Mouse (Mus musculus) hindbrain, postnatal 0 days (tissue): ENCODE data around the gene Serpind1. TPM values are rescaled to one million over a fixed set of nuclear protein-coding genes. Genes with fewer than 3 reads are reported as not detected.

Source experiments
- ATAC-seq: fragments of 200-750 bp; cut with Nextera tagmentation; 2 replicates; pipeline ENCODE4 v1.8.0; 2017; ENCODE audit warnings: mild to moderate bottlenecking, moderate TSS enrichment, moderate library complexity
- DNase-seq: peaks from one replicate; pipeline ENCODE4 v3.0.0-alpha.2; 2015; ENCODE audit warnings: low spot score
- H3K27ac ChIP-seq: fragments of 300-500 bp; sonication (generic); 2 replicates; pipeline ENCODE4 v1.5.1; 2014; ENCODE audit warnings: mild to moderate bottlenecking
- H3K27me3 ChIP-seq: fragments of 300-500 bp; sonication (generic); 2 replicates; pipeline ENCODE4 v1.6.1; 2014; ENCODE audit warnings: low read length, mixed read lengths; ENCODE audit not compliant: insufficient read depth
- H3K36me3 ChIP-seq: fragments of 300-500 bp; sonication (generic); 2 replicates; pipeline ENCODE4 v1.6.1; 2014; ENCODE audit warnings: low read length, mixed read lengths; ENCODE audit not compliant: insufficient read depth
- H3K4me1 ChIP-seq: fragments of 300-500 bp; sonication (generic); 2 replicates; pipeline ENCODE4 v1.6.1; 2014; ENCODE audit warnings: antibody characterized with exemption, low read length, mixed read lengths; ENCODE audit not compliant: insufficient read depth
- H3K4me2 ChIP-seq: fragments of 300-500 bp; sonication (generic); 2 replicates; pipeline ENCODE4 v1.6.1; 2014; ENCODE audit warnings: low read depth, mild to moderate bottlenecking, low read length, moderate library complexity, mixed read lengths
- H3K4me3 ChIP-seq: fragments of 300-500 bp; sonication (generic); 2 replicates; pipeline ENCODE4 v1.5.1; 2014; ENCODE audit warnings: low read length
- H3K9ac ChIP-seq: fragments of 300-500 bp; sonication (generic); replicated peaks from 2 replicates; pipeline ENCODE4 v1.6.1; 2014; ENCODE audit warnings: mild to moderate bottlenecking, low read length, moderate library complexity, mixed read lengths
- H3K9me3 ChIP-seq: fragments of 300-500 bp; sonication (generic); 2 replicates; pipeline ENCODE4 v1.6.1; 2016; ENCODE audit warnings: low read length, mixed read lengths
- CTCF ChIP-seq: IDR thresholded peaks from 2 replicates; pipeline ENCODE4 v1.5.1; 2016; ENCODE audit warnings: antibody characterized with exemption, control low read depth, low read depth
- WGBS: fragments of 180-500 bp; shearing (Covaris S2); extraction: QIAGEN DNeasy Blood & Tissue Kit; methylation state at CpG from one replicate; pipeline ENCODE4 v1.1.7; 2014; 5-methylcytosine and 5-hydroxymethylcytosine counted together
- polyA plus RNA-seq: library from polyadenylated mRNA; unstranded; fragments of >200 nt; fragmentation: Nextera tagmentation; extraction: Ambion mirVana; gene quantifications from 2 replicates; pipeline ENCODE4 v1.2.1, GENCODE M21; 2015
- total RNA-seq: library from RNA; depleted of rRNA; stranded (reverse); fragments of >200 nt; gene quantifications from 2 replicates; pipeline ENCODE4 v1.2.3, GENCODE M21; 2014

Serpind1 gene
- total and polyA plus RNA-seq, 2 experiments from 2014 or later = 3.5 to 10.3 TPM

DNA sequence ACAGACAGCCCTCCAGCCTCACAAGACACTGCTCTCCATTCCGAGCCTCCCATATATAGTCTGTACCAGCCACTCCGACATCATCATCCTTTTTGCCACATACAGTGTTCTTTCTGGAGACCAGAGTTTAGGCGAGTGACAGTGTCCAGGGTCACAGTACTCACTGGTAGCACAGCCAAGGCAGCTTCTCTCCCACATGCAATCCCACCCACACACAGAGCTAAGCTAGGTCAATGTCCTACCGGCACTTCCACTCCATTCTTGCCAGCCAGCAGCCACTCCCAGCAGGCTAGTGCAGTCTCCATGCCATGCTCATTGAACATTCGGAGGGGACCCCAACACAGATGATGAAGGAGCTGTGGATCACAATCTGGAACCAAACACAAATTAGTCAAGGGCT lies 23.7 kb upstream of the Serpind1 start:
- Histone ChIP-seq H3K4me1 (no peaks in the 10 kb centered on the region), H3K9me3 (no peaks in the 10 kb centered on the region), H3K36me3 (peaks cover 76% of the 10 kb centered on the region), H3K27ac (no peak overlapping the region), H3K4me2 (no peak overlapping the region), H3K27me3 (no peaks in the 10 kb centered on the region), H3K4me3 (no peak overlapping the region), H3K9ac (no peak overlapping the region)
- DNase-seq = no peak
- ATAC-seq = no peak
- 93% methylated on average over 5 of the region's 5 CpGs for WGBS
- no peak for TF ChIP-seq CTCF

DNA sequence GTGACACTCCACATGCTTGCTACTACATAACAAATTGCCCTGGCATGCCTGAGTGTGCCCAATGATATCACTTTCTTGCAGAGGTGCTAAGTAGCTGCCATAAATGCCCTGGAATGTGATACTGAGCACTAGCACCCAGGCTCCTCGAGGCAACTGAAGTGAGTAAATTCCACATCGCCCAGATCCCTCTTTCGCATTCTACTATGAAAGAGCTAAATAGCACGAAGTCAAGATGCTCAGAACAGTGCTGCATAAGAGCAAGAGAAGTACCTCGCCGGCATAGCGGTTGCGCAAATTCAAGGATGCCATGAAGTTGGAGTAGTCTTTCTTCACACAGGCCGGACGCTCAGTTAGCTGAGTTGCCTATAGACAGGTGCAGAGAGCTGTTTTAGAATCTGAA lies 22.1 kb upstream of the Serpind1 start:
- no peak overlapping the region for H3K4me3 ChIP-seq
- no peaks in the 10 kb centered on the region for H3K27me3 ChIP-seq
- ATAC-seq = no peak
- no peaks in the 10 kb centered on the region for H3K4me1 ChIP-seq
- no peak for DNase-seq
- no peak overlapping the region for H3K9ac ChIP-seq
- H3K36me3 ChIP-seq = peaks cover 72% of the 10 kb centered on the region
- H3K4me2 ChIP-seq = no peak overlapping the region
- TF ChIP-seq CTCF = no peak
- WGBS = 98% methylated on average over 10 of the region's 10 CpGs
- no peaks in the 10 kb centered on the region for H3K9me3 ChIP-seq
- H3K27ac ChIP-seq = no peak overlapping the region

DNA sequence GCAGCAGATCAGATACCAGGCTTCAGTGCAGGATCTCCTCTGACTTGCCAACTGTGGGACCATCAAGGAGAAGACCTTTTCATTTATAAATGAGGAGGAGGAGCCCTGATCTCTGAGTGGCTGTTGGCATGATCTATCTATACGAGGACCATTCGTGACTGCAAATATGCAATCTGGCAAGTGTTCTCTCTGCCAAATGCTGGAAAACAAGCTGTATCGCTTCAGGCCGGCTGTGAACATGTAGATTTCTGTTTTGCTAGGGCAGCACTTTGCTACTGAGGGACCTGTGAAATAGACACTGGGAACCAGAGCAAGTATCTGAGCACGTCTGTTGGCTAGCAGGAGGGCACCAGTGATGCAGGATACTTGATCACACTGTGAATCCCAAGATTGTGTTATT lies 18.6 kb upstream of the Serpind1 start:
- TF ChIP-seq CTCF = no peak
- DNase-seq (no peak), ATAC-seq (no peak)
- no peak overlapping the region for H3K4me3 ChIP-seq
- no peaks in the 10 kb centered on the region for H3K4me1 ChIP-seq
- no peaks in the 10 kb centered on the region for H3K9me3 ChIP-seq
- H3K27ac ChIP-seq = no peak overlapping the region
- no peaks in the 10 kb centered on the region for H3K27me3 ChIP-seq
- H3K36me3 ChIP-seq = peaks cover 81% of the 10 kb centered on the region
- H3K4me2 ChIP-seq = no peak overlapping the region
- no peak overlapping the region for H3K9ac ChIP-seq
- 93% methylated on average over 5 of the region's 5 CpGs for WGBS

- Histone ChIP-seq H3K36me3 (peaks cover 56% of the 10 kb centered on the region), H3K9me3 (no peaks in the 10 kb centered on the region), H3K4me2 (no peak overlapping the region), H3K4me1 (no peaks in the 10 kb centered on the region), H3K4me3 (no peak overlapping the region), H3K9ac (no peak overlapping the region), H3K27me3 (no peaks in the 10 kb centered on the region), H3K27ac (no peak overlapping the region)
- no peak for TF ChIP-seq CTCF
- no peak for DNase-seq
- 94% methylated on average over 7 of the region's 7 CpGs for WGBS
- ATAC-seq = no peak
Measured at GRCm38 (mm10) chr16:17316554-17316953, 14.6 kb upstream of the Serpind1 start.

- Histone ChIP-seq H3K4me3 (no peak overlapping the region), H3K36me3 (peaks cover 52% of the 10 kb centered on the region), H3K9me3 (no peaks in the 10 kb centered on the region), H3K9ac (no peak overlapping the region), H3K4me1 (no peaks in the 10 kb centered on the region), H3K4me2 (no peak overlapping the region), H3K27ac (no peak overlapping the region), H3K27me3 (no peaks in the 10 kb centered on the region)
- no peak for TF ChIP-seq CTCF
- ATAC-seq (no peak), DNase-seq (peak; percentile 18)
- WGBS = 61% methylated on average over 5 of the region's 5 CpGs
Measured at GRCm38 (mm10) chr16:17321481-17321880, 9.7 kb upstream of the Serpind1 start.

- Histone ChIP-seq H3K27me3 (no peaks in the 10 kb centered on the region), H3K4me2 (no peak overlapping the region), H3K9me3 (no peaks in the 10 kb centered on the region), H3K27ac (no peak overlapping the region), H3K4me1 (no peaks in the 10 kb centered on the region), H3K4me3 (no peak overlapping the region), H3K9ac (no peak overlapping the region), H3K36me3 (peaks cover 34% of the 10 kb centered on the region)
- 88% methylated on average over 5 of the region's 5 CpGs for WGBS
- no peak for TF ChIP-seq CTCF
- no peak for DNase-seq
- no peak for ATAC-seq
Measured at GRCm38 (mm10) chr16:17324745-17325144, 6.4 kb upstream of the Serpind1 start.

- no peak overlapping the region for H3K27ac ChIP-seq
- no peaks in the 10 kb centered on the region for H3K9me3 ChIP-seq
- H3K9ac ChIP-seq = no peak overlapping the region
- peaks cover 34% of the 10 kb centered on the region for H3K36me3 ChIP-seq
- WGBS = 84% methylated on average over 2 of the region's 2 CpGs
- peak; percentile 58; the same call in 1 of the 2 replicates for ATAC-seq
- no peak overlapping the region for H3K4me2 ChIP-seq
- DNase-seq = peak; percentile 8
- H3K27me3 ChIP-seq = no peaks in the 10 kb centered on the region
- no peak for TF ChIP-seq CTCF
- H3K4me3 ChIP-seq = no peak overlapping the region
- H3K4me1 ChIP-seq = no peaks in the 10 kb centered on the region
Measured at GRCm38 (mm10) chr16:17326064-17326463, 5.1 kb upstream of the Serpind1 start.
